Mouse (Mus musculus): ENCODE data around the gene Rbbp9. TPM values are rescaled to one million over a fixed set of nuclear protein-coding genes. Genes with fewer than 3 reads are reported as not detected.

The Rbbp9 gene
- total RNA-seq, 2 experiments from 2014 or later = 13.0 to 13.3 TPM

- intact Hi-C loops (cut with DNase I) = loop anchor here (2.0 to 5.0 kb wide), 2 partner anchors 31 to 66 kb away; partner anchors contain the start of genes Sec23b and Smim26
- DNase-seq = no peak
Observed at GRCm38 (mm10) chr2:144525856-144526255, 24.8 kb downstream of the Rbbp9 start.

- intact Hi-C loops (cut with DNase I) = no loop called here
- no peak for DNase-seq
Observed at GRCm38 (mm10) chr2:144519772-144520171, 30.9 kb downstream of the Rbbp9 start.

GRCm38 (mm10) chr2:144514619-144515018, 36.0 kb downstream of the Rbbp9 start:
- intact Hi-C loops (cut with DNase I) = no loop called here

GRCm38 (mm10) chr2:144502134-144502533, 48.5 kb downstream of the Rbbp9 start:
- intact Hi-C loops (cut with DNase I) = no loop called here
- DNase-seq = no peak

More at GRCm38 (mm10) chr2:144514619-144515018, 36.0 kb downstream of the Rbbp9 start:
- DNase-seq = no peak

Other genes with a start within 250 kb of the Rbbp9 start
- not detected for gene Ovol2, start 218.7 kb downstream of the Rbbp9 start, total RNA-seq (2021)
- gene Kat14, start 181.9 kb downstream of the Rbbp9 start, total RNA-seq (2021) = 10 to 100 TPM; 22.6 to 23.3 TPM
- 10 to 100 TPM in 1 of 2 experiments, 1 to 10 TPM in 1; 9.1 to 10.9 TPM for gene Pet117, start 181.9 kb downstream of the Rbbp9 start, total RNA-seq (2021)
- gene Dzank1, start 23.5 kb downstream of the Rbbp9 start, total RNA-seq (2021) = 1 to 10 TPM in 1 of 2 experiments, under 1 TPM in 1; 0.43 to 1.7 TPM
- 10 to 100 TPM; 11.4 to 12.0 TPM for gene Polr3f, start 23.2 kb downstream of the Rbbp9 start, total RNA-seq (2021)
- 10 to 100 TPM; 14.4 to 18.0 TPM for gene Sec23b, start 5.4 kb upstream of the Rbbp9 start, total RNA-seq (2021)
- 100 to 1,000 TPM in 1 of 2 experiments, 10 to 100 TPM in 1; 91.7 to 105 TPM for gene Smim26, start 43.2 kb upstream of the Rbbp9 start, total RNA-seq (2021)
- gene Dtd1, start 49.0 kb upstream of the Rbbp9 start, total RNA-seq (2021) = 10 to 100 TPM; 14.5 to 15.7 TPM

Measured in heart, postnatal 36 days (tissue).